Mouse (Mus musculus) embryonic fibroblast, embryonic 13.5 days (primary cell): ENCODE measurements around the gene Ugt1a7c. TPM values are rescaled to one million over a fixed set of nuclear protein-coding genes. Genes with fewer than 3 reads are reported as not detected.

Source experiments
- H3K27ac ChIP-seq: 2 replicates; pipeline ENCODE4 v1.5.1; 2012; ENCODE audit warnings: low read length, control low read depth, inconsistent platforms; ENCODE audit not compliant: insufficient read depth
- H3K4me1 ChIP-seq: 2 replicates; pipeline ENCODE4 v1.6.1; 2011; ENCODE audit warnings: low read length; ENCODE audit not compliant: control insufficient read depth, insufficient read depth
- H3K4me3 ChIP-seq: 2 replicates; pipeline ENCODE4 v1.5.1; 2011; ENCODE audit warnings: mild to moderate bottlenecking, control low read depth, low read length; ENCODE audit not compliant: insufficient read depth
- CTCF ChIP-seq: IDR thresholded peaks from 2 replicates; pipeline ENCODE4 v1.5.1; 2011; ENCODE audit warnings: mild to moderate bottlenecking, control low read depth, low read length, moderate library complexity, borderline replicate concordance; ENCODE audit not compliant: insufficient read depth
- POLR2A ChIP-seq: IDR thresholded peaks from 2 replicates; pipeline ENCODE4 v1.6.1; 2011; ENCODE audit warnings: low read depth, mild to moderate bottlenecking, control low read depth, low read length, moderate library complexity
- polyA plus RNA-seq: library from polyadenylated mRNA; stranded (reverse); fragments of >200 nt; gene quantifications from 2 replicates; pipeline ENCODE4 v1.2.4, GENCODE M21; 2011; ENCODE audit warnings: low read depth; ENCODE audit not compliant: missing spikeins, insufficient read length

The Ugt1a7c gene
- polyA plus RNA-seq, 1 experiment = 8.0 TPM

- no peaks in the 10 kb centered on the region for H3K4me1 ChIP-seq
- TF ChIP-seq POLR2A (no peak), CTCF (no peak)
- H3K27ac ChIP-seq = no peak overlapping the region
- no peak overlapping the region for H3K4me3 ChIP-seq
Observed at GRCm38 (mm10) chr1:88253540-88253939, 158.7 kb downstream of the Ugt1a7c start.

DNA sequence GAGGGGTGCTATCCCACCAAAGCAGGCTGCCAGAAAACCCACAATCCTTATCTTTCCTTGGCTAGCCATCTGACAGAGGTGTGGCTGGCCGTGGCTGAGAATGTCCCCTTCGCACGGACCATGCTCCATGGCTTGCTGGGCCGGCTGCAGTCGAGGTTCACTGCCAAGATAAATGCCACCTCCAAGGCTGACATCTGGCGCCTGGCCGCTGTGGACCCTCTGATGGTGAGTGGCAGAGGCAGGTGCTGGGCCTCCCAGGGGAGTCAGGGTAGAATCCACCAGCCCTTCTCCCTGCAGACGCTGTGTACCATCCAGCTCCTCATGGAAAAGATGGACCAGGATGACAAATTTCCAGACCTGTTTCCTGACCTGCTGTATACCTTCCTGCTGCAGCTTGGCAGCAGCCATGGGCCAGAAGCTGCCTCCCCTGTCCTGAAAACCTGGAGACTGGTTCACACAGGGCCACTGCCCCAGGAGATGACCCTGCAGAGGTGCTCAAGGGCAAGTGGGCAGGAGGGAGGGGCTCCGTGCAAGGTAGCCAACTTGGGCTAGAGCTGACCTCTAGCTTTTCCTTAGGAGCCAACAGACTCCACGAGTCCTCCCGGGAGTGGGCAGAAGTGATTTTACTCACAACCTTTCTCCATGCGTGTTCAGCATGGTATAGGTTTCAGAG is 160.1 kb downstream of the Ugt1a7c start:
- Histone ChIP-seq H3K27ac (no peak overlapping the region), H3K4me1 (no peaks in the 10 kb centered on the region), H3K4me3 (no peak overlapping the region)
- TF ChIP-seq POLR2A (no peak), CTCF (no peak)

- H3K4me1 ChIP-seq = no peaks in the 10 kb centered on the region
- no peak overlapping the region for H3K4me3 ChIP-seq
- no peak overlapping the region for H3K27ac ChIP-seq
- TF ChIP-seq POLR2A (no peak), CTCF (no peak)
Observed at GRCm38 (mm10) chr1:88255466-88255857, 160.6 kb downstream of the Ugt1a7c start.

DNA sequence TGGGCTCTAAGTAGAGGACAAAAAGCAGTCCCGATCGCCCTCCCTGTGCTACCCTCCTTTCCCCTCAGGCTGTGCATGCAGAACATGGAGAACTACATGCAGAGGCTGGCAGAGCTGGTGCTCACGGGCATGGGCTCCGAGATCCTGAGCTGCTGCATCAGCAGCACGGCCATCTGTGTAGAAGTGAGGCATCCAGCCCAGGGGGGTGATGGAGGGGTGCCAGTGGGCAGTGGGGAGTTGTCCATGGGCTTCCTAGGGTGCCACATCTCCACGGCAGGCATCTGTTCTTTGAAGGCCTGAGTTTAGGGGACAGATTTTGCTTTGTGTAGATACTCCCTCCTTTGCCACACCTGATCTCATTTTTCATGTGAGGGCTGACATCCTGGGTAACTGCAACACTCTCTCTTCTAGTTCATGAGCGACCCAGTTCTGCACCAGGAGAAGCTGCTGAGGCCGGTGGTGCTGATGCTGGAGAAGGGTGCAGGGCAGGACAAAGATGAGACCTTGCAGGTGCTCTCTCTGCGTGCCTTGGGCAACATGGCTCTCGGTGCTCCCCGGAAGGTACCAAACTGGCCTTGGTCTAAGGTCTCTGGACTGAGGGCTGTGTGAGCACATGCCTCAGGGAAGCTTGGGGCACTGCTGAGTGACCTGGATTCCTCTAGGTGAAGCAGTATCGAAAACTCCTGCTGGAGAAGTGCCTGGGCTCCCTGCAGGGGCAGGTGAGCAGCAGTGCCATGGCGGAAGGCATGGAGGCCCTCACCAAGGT is 161.3 kb downstream of the Ugt1a7c start:
- no peaks in the 10 kb centered on the region for H3K4me1 ChIP-seq
- H3K27ac ChIP-seq = no peak overlapping the region
- TF ChIP-seq POLR2A (no peak), CTCF (no peak)
- H3K4me3 ChIP-seq = no peak overlapping the region

GRCm38 (mm10) chr1:88256886-88257663 is 162.2 kb downstream of the Ugt1a7c start:
- H3K27ac ChIP-seq = no peak overlapping the region
- H3K4me3 ChIP-seq = no peak overlapping the region
- H3K4me1 ChIP-seq = peaks cover 3% of the 10 kb centered on the region
- no peak for TF ChIP-seq POLR2A
- no peak for TF ChIP-seq CTCF

DNA sequence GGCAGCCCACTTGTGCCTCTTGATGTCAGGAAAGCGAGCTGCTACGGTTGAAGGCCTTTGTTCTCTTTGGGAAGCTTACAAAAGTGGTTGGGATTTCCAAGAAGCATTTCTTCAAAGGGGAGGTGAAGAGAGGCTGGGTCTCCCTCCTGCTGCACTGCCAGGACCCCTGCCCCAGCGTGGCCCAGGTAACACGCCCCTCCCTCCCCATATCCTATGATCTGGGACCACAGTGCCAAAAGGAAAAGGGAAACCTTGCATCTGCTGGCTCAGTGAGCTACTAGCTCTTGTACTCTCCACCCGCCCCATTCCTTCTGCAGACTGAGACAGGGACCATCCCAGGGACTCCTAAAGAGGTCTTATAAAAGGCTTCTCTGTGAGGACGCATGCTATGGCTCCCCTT is 162.8 kb downstream of the Ugt1a7c start:
- no peak overlapping the region for H3K4me3 ChIP-seq
- TF ChIP-seq POLR2A = no peak
- no peak for TF ChIP-seq CTCF
- peaks cover 9% of the 10 kb centered on the region for H3K4me1 ChIP-seq
- no peak overlapping the region for H3K27ac ChIP-seq

DNA sequence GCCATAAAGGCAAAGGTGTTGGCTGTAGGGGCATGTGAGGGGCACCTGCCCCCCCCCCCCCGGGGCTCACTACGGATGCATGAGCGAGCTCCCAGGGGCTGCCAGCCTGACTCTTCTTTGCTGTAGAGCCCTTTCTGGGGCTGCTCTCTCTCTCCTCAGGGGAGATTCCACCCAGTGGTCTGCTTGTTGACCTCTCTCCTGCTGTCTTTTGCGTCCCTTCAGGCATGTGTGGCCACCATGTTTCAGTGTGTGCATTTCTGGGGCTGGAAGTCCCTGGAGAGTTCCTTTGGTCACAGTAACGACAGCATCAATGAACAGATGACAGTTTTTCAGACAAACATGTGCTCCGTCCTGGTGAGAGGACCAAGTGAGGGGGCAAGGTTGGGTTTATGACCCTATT is 163.5 kb downstream of the Ugt1a7c start:
- Histone ChIP-seq H3K4me1 (peaks cover 13% of the 10 kb centered on the region), H3K27ac (no peak overlapping the region), H3K4me3 (no peak overlapping the region)
- no peak for TF ChIP-seq POLR2A
- TF ChIP-seq CTCF = no peak

GRCm38 (mm10) chr1:88258881-88259642 is 164.2 kb downstream of the Ugt1a7c start:
- Histone ChIP-seq H3K4me1 (peaks cover 13% of the 10 kb centered on the region), H3K4me3 (no peak overlapping the region), H3K27ac (no peak overlapping the region)
- TF ChIP-seq POLR2A (no peak), CTCF (no peak)

GRCm38 (mm10) chr1:88259643-88260024 is 164.8 kb downstream of the Ugt1a7c start:
- no peak overlapping the region for H3K27ac ChIP-seq
- no peak overlapping the region for H3K4me3 ChIP-seq
- TF ChIP-seq CTCF = no peak
- TF ChIP-seq POLR2A = no peak
- H3K4me1 ChIP-seq = peaks cover 13% of the 10 kb centered on the region
